Mouse (Mus musculus) brown adipose tissue, adult 24 weeks (tissue): ENCODE results near the gene Pxmp4. TPM values are rescaled to one million over a fixed set of nuclear protein-coding genes. Genes with fewer than 3 reads are reported as not detected.

Experiments used
- H3K27ac ChIP-seq: fragments of 200-500 bp; replicated peaks from 2 replicates; pipeline ENCODE4 v1.5.1; 2012; ENCODE audit warnings: low read depth, mild to moderate bottlenecking, low read length
- H3K4me1 ChIP-seq: fragments of 200-500 bp; 2 replicates; pipeline ENCODE4 v1.6.1; 2012; ENCODE audit warnings: low read length, mixed read lengths; ENCODE audit not compliant: control insufficient read depth, insufficient read depth, insufficient read length
- H3K4me3 ChIP-seq: fragments of 200-500 bp; 2 replicates; pipeline ENCODE4 v1.5.1; 2012; ENCODE audit warnings: low read depth, mild to moderate bottlenecking, low read length, moderate library complexity; ENCODE audit not compliant: insufficient read depth
- polyA plus RNA-seq: library from polyadenylated mRNA; stranded (reverse); fragments of >200 nt; gene quantifications from 2 replicates; pipeline ENCODE4 v1.2.4, GENCODE M21; 2012; ENCODE audit not compliant: missing spikeins, insufficient read depth, insufficient read length

Gene Pxmp4
- polyA plus RNA-seq, 1 experiment = 59.3 TPM

GRCm38 (mm10) chr2:154595775-154596174, 7.7 kb downstream of the Pxmp4 start:
- peaks cover 3% of the 10 kb centered on the region for H3K4me1 ChIP-seq
- no peak overlapping the region for H3K27ac ChIP-seq
- H3K4me3 ChIP-seq = no peak overlapping the region

DNA sequence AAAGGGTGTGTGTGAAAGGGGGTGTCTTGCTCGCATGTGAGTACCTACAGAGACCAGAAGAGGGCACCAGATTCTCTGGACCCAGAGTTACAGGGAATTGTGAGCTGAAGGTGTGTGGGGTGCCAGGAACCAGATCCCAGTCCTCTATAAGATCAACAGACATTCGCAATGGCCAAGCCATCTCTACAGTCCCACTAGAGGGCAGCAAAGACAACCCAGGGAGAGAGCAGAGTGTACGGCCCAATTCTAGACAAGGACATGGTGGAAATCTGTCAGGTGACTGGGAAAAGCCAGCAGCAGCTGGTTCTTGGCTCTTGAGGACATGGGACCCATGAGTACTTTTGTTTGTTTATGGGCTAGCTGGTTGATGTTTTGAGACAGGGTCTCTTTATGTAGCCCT, 10.5 kb downstream of the Pxmp4 start:
- no peak overlapping the region for H3K27ac ChIP-seq
- H3K4me3 ChIP-seq = no peak overlapping the region
- peaks cover 3% of the 10 kb centered on the region for H3K4me1 ChIP-seq

GRCm38 (mm10) chr2:154591239-154591638, 12.3 kb downstream of the Pxmp4 start:
- peaks cover 3% of the 10 kb centered on the region; the same call in 1 of the 2 replicates for H3K4me1 ChIP-seq
- H3K4me3 ChIP-seq = no peak overlapping the region
- H3K27ac ChIP-seq = no peak overlapping the region

DNA sequence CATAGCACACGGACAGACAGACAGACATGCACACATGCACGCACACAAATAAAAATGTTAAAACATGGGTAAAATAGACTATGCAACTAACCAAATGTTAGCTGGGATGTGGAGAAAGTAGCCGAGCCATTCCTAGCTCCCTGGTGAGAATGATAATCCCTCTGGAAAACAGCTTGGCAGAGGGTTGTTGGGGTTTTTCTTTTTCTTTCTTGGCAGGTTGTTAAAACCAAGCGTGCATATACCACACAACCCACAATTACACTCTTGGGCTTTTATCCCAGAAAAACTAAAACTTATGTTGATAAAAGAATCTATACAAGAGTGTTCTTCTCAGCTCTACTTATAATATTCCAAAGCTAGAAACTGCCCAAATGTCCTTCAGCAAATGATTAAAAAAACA, 14.5 kb downstream of the Pxmp4 start:
- no peak overlapping the region for H3K27ac ChIP-seq
- no peak overlapping the region for H3K4me3 ChIP-seq
- H3K4me1 ChIP-seq = no peaks in the 10 kb centered on the region

GRCm38 (mm10) chr2:154586405-154586804, 17.1 kb downstream of the Pxmp4 start:
- no peaks in the 10 kb centered on the region for H3K4me1 ChIP-seq
- H3K27ac ChIP-seq = no peak overlapping the region
- no peak overlapping the region for H3K4me3 ChIP-seq

DNA sequence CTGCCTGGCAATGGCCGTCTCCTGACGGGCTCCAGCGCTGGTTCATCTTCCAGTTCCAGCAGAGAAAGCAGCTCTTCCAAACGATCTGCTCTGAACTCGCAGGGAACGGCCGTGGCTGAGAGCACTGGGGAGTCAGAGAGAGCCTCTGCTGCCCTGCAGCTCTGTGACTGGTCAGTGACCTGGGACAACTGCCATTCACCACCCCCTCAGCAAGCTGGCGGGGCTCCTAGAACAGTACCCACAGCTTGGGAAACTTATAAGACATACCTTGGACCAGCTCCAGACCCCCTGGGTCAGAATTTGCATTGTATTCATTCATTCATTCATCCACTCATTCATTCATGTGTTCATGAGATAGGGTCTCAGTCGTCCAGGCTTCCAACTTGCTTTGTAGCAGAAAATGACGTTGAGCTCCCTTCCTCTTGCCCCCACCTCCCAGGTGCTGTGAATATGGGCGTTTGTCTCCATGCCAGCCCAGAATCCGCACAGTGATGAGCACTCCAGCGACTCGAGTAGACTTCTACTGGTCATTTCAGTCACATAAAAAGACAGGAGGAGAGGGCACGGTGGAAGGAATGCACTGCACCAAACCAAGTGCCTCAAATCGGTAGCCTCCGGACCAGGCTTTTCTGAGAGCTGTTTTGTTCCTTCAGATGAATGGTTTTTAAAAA, 18.4 kb downstream of the Pxmp4 start:
- H3K27ac ChIP-seq = no peak overlapping the region
- no peak overlapping the region for H3K4me3 ChIP-seq
- H3K4me1 ChIP-seq = 0 out of 2 replicates have a peak, but pooled peaks cover 2% of the 10 kb centered on the region

DNA sequence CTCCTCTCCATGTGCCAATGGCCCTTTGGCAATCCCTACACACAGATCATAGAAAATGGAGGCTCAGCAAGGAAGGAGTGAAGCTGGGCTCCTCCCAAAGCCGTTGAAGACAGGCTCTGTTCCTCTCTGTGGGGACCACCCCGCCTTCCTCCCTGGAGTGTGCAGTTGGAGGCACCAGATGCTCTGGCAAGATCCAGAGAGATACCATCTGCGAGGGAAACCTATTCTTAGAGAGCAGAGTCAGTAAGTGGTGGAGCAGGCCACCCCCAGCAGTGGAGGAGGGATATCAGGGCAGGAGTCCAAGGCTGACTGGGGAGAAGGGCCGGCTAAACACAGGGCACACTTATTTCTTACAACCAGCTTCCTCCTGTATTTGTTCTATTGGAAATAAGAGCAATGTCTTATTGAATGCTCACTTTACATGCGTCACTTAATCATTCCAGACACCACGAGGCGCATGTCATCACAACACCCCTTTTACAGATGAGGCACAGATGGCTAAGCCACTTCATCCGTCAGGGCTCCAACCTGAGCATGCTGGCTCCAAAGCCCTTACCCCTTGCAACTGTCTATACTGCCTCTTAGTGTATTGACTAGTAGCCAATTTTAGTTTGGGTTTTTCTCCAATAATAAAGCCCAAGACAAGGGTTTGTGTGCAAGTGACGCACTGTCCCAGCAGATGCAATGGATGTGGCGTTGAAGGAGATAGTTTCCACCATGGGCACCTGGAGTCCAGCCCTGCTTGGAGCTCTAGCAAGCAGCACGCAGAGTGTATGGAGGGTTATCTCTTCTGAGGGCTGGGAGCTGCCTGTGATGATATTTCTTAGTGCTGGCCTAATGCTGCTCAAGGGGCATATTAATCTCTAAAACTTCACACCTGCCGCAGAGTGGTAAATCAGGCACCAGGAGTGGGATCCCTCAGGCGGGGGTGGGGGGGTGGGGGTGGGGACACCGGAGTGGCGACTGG, 19.3 kb downstream of the Pxmp4 start:
- Histone ChIP-seq H3K4me1 (0 out of 2 replicates have a peak, but pooled peaks cover 3% of the 10 kb centered on the region), H3K27ac (no peak overlapping the region)

DNA sequence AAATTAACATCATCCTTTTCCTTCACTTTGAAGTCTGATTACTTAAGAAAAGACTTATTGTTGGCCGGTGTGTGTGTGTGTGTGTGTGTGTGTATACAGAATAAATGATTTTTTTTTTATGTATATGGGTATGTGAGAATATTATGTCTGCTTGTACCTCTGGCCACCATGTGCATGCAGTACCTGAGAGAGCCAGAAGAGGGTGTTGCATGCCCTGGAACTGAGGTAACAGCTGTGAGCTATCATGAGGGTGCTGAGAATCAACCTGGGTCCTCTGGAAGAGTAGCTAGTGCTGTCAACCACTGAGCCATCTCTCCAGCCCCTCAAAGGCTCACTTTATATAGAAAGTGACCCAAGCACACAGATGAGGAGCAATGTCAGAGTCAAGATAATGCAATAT, 22.1 kb downstream of the Pxmp4 start:
- no peak overlapping the region for H3K27ac ChIP-seq

More for the DNA sequence above, 19.3 kb downstream of the Pxmp4 start:
- no peak overlapping the region for H3K4me3 ChIP-seq

GRCm38 (mm10) chr2:154580586-154580985, 22.9 kb downstream of the Pxmp4 start:
- no peak overlapping the region for H3K27ac ChIP-seq
- no peak overlapping the region for H3K4me3 ChIP-seq
- peaks cover 5% of the 10 kb centered on the region; the same call in 1 of the 2 replicates for H3K4me1 ChIP-seq

More for the DNA sequence above, 22.1 kb downstream of the Pxmp4 start:
- Histone ChIP-seq H3K4me1 (peaks cover 5% of the 10 kb centered on the region; the same call in 1 of the 2 replicates), H3K4me3 (no peak overlapping the region)

DNA sequence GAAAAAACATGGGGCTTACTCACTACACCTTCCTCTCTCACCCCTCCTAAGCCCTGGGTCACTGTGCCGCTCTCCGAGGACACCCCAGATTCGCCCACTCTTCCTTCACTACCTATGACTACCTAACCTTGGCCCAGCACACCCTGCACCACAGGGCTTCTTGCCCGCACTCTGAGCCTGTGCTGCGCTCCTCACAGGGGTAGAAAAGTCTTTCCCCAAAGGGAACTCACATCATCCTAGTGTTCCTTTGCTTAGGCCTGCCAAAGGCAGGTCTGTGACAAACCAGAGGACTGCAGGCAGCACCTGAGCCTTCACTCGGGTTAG, 25.8 kb downstream of the Pxmp4 start:
- no peak overlapping the region for H3K4me3 ChIP-seq
- H3K27ac ChIP-seq = no peak overlapping the region
- peaks cover 5% of the 10 kb centered on the region; the same call in 1 of the 2 replicates for H3K4me1 ChIP-seq

DNA sequence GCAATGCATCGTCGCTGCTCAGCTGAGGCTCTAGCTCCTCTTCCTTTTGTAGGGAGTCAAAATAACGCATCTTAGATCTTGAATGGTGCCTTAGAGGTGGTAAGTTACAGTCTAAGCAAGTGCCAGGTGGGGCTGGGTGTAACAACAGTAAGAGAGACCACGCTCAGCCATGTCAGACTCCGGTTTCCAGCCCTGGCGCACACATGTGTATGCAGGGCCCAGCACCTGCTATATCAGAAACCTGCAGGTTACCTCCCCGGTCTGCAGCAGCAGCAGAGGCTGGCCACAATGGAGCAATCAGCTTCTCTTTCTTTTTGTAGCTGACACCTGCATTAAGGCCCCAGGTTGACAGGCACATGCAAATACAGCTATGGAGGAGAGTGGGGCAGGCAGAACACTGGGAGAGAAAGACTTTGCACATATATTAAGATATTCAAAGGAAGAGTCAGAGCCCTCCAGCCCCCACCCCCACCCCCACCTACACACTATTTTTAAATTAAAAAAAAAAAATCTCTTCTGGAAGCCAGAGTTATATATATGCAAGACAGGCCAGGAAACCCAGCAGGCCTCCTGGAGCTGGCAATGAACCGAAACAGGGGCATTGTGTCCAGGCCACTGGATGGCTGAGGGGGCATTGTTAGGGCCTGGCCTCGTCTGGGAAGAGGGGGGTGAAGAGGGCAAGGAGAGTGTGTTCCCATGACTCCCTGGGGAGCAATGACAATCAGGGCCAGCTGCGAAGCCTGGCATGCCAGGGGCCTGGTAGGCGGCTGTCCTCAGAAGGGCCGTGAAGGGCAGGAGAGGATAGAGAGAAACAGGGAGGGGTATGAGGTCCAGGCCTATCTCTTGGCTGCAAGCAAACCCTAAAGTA, 26.4 kb downstream of the Pxmp4 start:
- no peak overlapping the region for H3K27ac ChIP-seq
- H3K4me1 ChIP-seq = peaks cover 5% of the 10 kb centered on the region; the same call in 1 of the 2 replicates
- H3K4me3 ChIP-seq = no peak overlapping the region

DNA sequence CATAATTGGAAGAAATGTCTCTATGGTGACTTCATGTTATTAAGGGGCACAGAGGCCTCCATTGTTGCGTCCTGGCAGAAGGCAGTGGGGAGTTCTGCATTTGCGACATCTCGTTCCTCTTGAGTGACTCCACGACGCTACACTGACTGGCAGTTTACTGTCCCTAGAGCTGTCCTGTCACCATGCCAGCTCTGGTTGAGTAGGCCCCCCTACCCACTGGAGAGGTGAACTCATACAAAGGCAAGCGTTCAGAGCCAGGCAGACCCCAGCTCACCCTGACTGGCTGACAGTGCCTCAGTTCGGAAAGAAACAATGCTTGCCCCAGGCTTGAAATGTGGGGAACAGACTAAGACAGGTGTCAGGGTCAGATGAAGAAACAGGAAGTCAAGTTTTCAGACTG, 29.2 kb downstream of the Pxmp4 start:
- Histone ChIP-seq H3K4me1 (peaks cover 2% of the 10 kb centered on the region; the same call in 1 of the 2 replicates), H3K27ac (no peak overlapping the region), H3K4me3 (no peak overlapping the region)

- H3K4me3 ChIP-seq = no peak overlapping the region
- H3K4me1 ChIP-seq = peaks cover 9% of the 10 kb centered on the region; the same call in 1 of the 2 replicates
- no peak overlapping the region for H3K27ac ChIP-seq
Measured at GRCm38 (mm10) chr2:154572996-154573395, 30.5 kb downstream of the Pxmp4 start.

- no peak overlapping the region for H3K27ac ChIP-seq
- peaks cover 10% of the 10 kb centered on the region; the same call in 1 of the 2 replicates for H3K4me1 ChIP-seq
- no peak overlapping the region for H3K4me3 ChIP-seq
Measured at GRCm38 (mm10) chr2:154571976-154572375, 31.5 kb downstream of the Pxmp4 start.

DNA sequence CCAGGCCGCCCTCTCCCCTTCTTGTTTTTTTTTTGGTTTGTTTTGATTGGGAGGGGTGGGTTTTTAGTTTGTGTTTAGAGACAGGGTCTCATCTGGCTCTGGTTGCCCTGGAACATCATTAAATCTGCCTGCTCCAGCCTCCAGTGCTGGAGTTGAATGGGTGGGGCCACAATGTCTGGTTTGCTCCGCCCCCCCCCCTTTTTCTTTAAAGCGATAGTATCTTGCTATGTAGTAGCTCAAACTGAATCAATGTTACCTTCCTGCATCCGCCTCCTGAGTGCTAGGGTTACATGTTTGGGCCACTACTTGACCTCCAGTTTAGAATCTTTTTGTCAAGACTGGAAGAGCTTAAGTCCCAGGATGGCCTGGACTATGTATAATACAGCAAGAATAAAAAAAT, 32.2 kb downstream of the Pxmp4 start:
- H3K27ac ChIP-seq = no peak overlapping the region
- H3K4me1 ChIP-seq = peaks cover 10% of the 10 kb centered on the region; the same call in 1 of the 2 replicates
- H3K4me3 ChIP-seq = no peak overlapping the region
